Mouse (Mus musculus): ENCODE measurements around the gene Tubd1. TPM values are rescaled to one million over a fixed set of nuclear protein-coding genes. Genes with fewer than 3 reads are reported as not detected.

The Tubd1 gene
- polyA plus RNA-seq, 1 experiment from 2014 or later = 5.8 TPM

DNA sequence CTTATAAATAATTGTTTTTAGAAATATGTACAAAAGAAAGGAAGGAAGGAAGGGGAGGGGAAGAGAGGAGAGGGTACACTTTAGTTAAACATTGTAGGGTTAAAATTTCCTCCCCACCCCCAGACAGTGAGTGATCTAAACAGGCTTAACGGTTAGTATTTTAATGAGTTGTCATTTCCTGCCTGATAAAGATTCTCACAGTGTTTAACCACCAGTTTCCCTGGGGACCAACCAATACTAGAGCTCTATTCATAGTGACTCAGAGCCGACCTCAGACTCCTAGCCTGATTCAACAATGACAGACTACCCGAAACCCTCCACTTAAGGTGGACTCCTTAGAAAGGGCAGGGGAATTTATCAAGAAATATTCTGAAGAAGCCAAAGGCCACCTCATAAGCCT, 48.2 kb downstream of the Tubd1 start:
- Histone ChIP-seq H3K36me3 (replicated peaks; ENCODE audit: control insufficient read depth, insufficient read depth) (0 out of 2 replicates have a peak, but pooled peaks cover 3% of the 10 kb centered on the region), H3K9me3 (ENCODE audit: control insufficient read depth, low read length) (no peaks in the 10 kb centered on the region), H3K9ac (no peak overlapping the region), H3K4me1 (replicated peaks; ENCODE audit: control insufficient read depth, insufficient read depth, low read length) (peaks cover 7% of the 10 kb centered on the region), H3K4me3 (replicated peaks; ENCODE audit: low read length) (no peak overlapping the region), H3K4me2 (replicated peaks) (no peak overlapping the region), H3K27me3 (ENCODE audit: control insufficient read depth, insufficient read depth, low read length) (no peaks in the 10 kb centered on the region), H3K27ac (no peak overlapping the region)
- 23% methylated on average over 3 of the region's 3 CpGs for WGBS
- no peak for ATAC-seq (ENCODE audit: low FRiP score)
- DNase-seq (ENCODE audit: low spot score) = no peak

DNA sequence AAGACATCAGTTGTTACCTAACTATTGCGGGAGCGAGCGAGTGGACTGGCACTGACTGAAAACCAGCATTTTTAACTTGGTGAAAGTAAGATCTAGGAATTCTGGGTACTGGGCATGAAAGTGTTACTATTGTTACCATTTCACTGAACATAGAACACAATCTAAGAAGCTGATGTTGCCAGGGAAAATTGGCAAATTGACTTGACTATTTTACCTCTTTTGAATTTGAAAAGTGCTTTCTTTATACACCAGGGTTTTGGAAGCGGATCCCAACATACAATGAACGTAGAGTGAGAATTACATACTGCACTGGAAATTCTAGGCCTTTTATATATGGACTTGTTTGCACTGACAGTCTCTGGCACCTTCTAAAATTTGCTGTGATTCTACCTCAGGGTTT, 48.7 kb downstream of the Tubd1 start:
- Histone ChIP-seq H3K27ac (no peak overlapping the region; the same call in 1 of the 2 replicates), H3K27me3 (ENCODE audit: control insufficient read depth, insufficient read depth, low read length) (no peaks in the 10 kb centered on the region), H3K4me3 (replicated peaks; ENCODE audit: low read length) (no peak overlapping the region), H3K4me2 (replicated peaks) (no peak overlapping the region), H3K9ac (no peak overlapping the region), H3K4me1 (replicated peaks; ENCODE audit: control insufficient read depth, insufficient read depth, low read length) (peaks cover 7% of the 10 kb centered on the region), H3K9me3 (ENCODE audit: control insufficient read depth, low read length) (no peaks in the 10 kb centered on the region), H3K36me3 (replicated peaks; ENCODE audit: control insufficient read depth, insufficient read depth) (0 out of 2 replicates have a peak, but pooled peaks cover 3% of the 10 kb centered on the region)
- DNase-seq (ENCODE audit: low spot score) = no peak
- 70% methylated on average over 5 of the region's 5 CpGs for WGBS
- no peak for ATAC-seq (ENCODE audit: low FRiP score)

DNA sequence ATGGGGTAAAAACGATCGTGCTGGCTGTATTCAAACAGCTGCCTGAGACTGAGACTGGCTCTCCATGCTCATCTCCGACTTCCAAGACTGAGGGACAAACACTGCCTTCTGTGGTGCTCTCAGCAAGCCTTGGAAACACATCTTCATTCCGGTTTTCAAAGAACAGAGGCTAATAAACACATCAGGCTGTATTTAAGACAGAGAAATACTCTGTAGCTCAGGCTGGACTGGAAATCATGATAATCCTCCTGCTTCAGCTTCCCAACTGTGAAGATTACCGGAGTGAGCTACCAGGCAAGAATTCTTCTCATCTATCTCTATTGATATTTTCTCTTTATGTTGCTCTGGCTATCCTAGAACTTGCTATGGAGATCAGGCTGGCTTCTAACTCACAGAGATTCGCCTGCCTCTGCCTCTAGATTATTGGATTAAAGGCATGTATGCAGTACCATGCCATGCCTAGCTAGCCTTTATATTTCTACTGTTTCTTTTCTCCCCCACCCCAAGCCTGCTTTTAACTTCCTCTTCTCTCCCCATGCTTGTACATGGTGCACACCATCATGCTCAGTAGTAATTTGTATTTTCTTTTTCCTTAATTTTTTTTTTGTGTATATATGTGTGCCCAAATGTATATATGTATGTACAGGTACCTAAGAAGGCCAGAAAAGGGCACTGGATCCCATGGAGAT, 49.5 kb downstream of the Tubd1 start:
- no peak for ATAC-seq (ENCODE audit: low FRiP score)
- 0 out of 2 replicates have a peak, but pooled peaks cover 3% of the 10 kb centered on the region for H3K36me3 ChIP-seq (replicated peaks; ENCODE audit: control insufficient read depth, insufficient read depth)

DNA sequence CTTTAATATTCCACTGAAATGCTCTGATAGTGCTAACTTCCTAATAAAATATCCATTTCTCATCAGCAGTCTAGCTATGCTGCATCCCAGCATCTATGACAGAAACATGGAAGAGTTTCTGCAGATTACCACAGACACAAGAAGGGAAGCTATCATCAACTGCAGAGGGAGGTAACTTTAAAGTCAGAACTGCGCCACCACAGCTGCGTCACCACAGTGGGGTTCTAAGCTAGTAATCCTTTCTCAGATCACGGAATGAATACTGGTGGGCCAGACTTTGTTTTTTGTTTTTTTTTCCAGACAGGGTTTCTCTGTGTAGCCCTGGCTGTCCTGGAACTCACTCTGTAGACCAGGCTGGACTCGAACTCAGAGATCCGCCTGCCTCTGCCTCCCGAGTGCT, 50.6 kb downstream of the Tubd1 start:
- 98% methylated on average over 6 of the region's 6 CpGs for WGBS
- H3K4me1 ChIP-seq (replicated peaks; ENCODE audit: control insufficient read depth, insufficient read depth, low read length) = peaks cover 7% of the 10 kb centered on the region
- no peak for ATAC-seq (ENCODE audit: low FRiP score)

More for the DNA sequence above, 49.5 kb downstream of the Tubd1 start:
- H3K9me3 ChIP-seq (ENCODE audit: control insufficient read depth, low read length) = no peaks in the 10 kb centered on the region
- no peaks in the 10 kb centered on the region for H3K27me3 ChIP-seq (ENCODE audit: control insufficient read depth, insufficient read depth, low read length)
- H3K9ac ChIP-seq = no peak overlapping the region
- no peak overlapping the region for H3K4me3 ChIP-seq (replicated peaks; ENCODE audit: low read length)
- no peak overlapping the region for H3K27ac ChIP-seq
- WGBS = 75% methylated on average over 6 of the region's 6 CpGs
- peaks cover 7% of the 10 kb centered on the region for H3K4me1 ChIP-seq (replicated peaks; ENCODE audit: control insufficient read depth, insufficient read depth, low read length)
- H3K4me2 ChIP-seq (replicated peaks) = no peak overlapping the region
- no peak for DNase-seq (ENCODE audit: low spot score)

GRCm38 (mm10) chr11:86596187-86596960, 51.6 kb downstream of the Tubd1 start:
- Histone ChIP-seq H3K4me1 (replicated peaks; ENCODE audit: control insufficient read depth, insufficient read depth, low read length) (peaks cover 7% of the 10 kb centered on the region), H3K27ac (no peak overlapping the region), H3K4me2 (replicated peaks) (no peak overlapping the region), H3K27me3 (ENCODE audit: control insufficient read depth, insufficient read depth, low read length) (no peaks in the 10 kb centered on the region), H3K36me3 (replicated peaks; ENCODE audit: control insufficient read depth, insufficient read depth) (no peaks in the 10 kb centered on the region), H3K4me3 (replicated peaks; ENCODE audit: low read length) (no peak overlapping the region), H3K9ac (no peak overlapping the region), H3K9me3 (ENCODE audit: control insufficient read depth, low read length) (no peaks in the 10 kb centered on the region)
- ATAC-seq (ENCODE audit: low FRiP score) (no peak), DNase-seq (ENCODE audit: low spot score) (no peak)
- WGBS = 88% methylated on average over 7 of the region's 7 CpGs

More for the DNA sequence above, 50.6 kb downstream of the Tubd1 start:
- Histone ChIP-seq H3K9ac (no peak overlapping the region), H3K27ac (no peak overlapping the region), H3K9me3 (ENCODE audit: control insufficient read depth, low read length) (no peaks in the 10 kb centered on the region), H3K4me3 (replicated peaks; ENCODE audit: low read length) (no peak overlapping the region), H3K36me3 (replicated peaks; ENCODE audit: control insufficient read depth, insufficient read depth) (0 out of 2 replicates have a peak, but pooled peaks cover 3% of the 10 kb centered on the region), H3K4me2 (replicated peaks) (no peak overlapping the region), H3K27me3 (ENCODE audit: control insufficient read depth, insufficient read depth, low read length) (no peaks in the 10 kb centered on the region)
- no peak for DNase-seq (ENCODE audit: low spot score)

- H3K27me3 ChIP-seq (ENCODE audit: control insufficient read depth, insufficient read depth, low read length) = no peaks in the 10 kb centered on the region
- DNase-seq (ENCODE audit: low spot score) (no peak), ATAC-seq (ENCODE audit: low FRiP score) (no peak)
- peaks cover 7% of the 10 kb centered on the region for H3K4me1 ChIP-seq (replicated peaks; ENCODE audit: control insufficient read depth, insufficient read depth, low read length)
- no peak overlapping the region for H3K4me2 ChIP-seq (replicated peaks)
- no peaks in the 10 kb centered on the region for H3K9me3 ChIP-seq (ENCODE audit: control insufficient read depth, low read length)
- no peak overlapping the region for H3K9ac ChIP-seq
- no peaks in the 10 kb centered on the region for H3K36me3 ChIP-seq (replicated peaks; ENCODE audit: control insufficient read depth, insufficient read depth)
- no peak overlapping the region for H3K4me3 ChIP-seq (replicated peaks; ENCODE audit: low read length)
- no peak overlapping the region for H3K27ac ChIP-seq
- WGBS = 91% methylated on average over 3 of the region's 3 CpGs
These were observed 52.2 kb downstream of the Tubd1 start for GRCm38 (mm10) chr11:86596976-86597375.

GRCm38 (mm10) chr11:86598154-86598553, 53.4 kb downstream of the Tubd1 start:
- H3K9ac ChIP-seq = no peak overlapping the region
- no peak for DNase-seq (ENCODE audit: low spot score)
- H3K9me3 ChIP-seq (ENCODE audit: control insufficient read depth, low read length) = no peaks in the 10 kb centered on the region
- H3K36me3 ChIP-seq (replicated peaks; ENCODE audit: control insufficient read depth, insufficient read depth) = no peaks in the 10 kb centered on the region
- no peak for ATAC-seq (ENCODE audit: low FRiP score)
- H3K4me3 ChIP-seq (replicated peaks; ENCODE audit: low read length) = no peak overlapping the region
- peaks cover 2% of the 10 kb centered on the region for H3K4me1 ChIP-seq (replicated peaks; ENCODE audit: control insufficient read depth, insufficient read depth, low read length)
- H3K4me2 ChIP-seq (replicated peaks) = no peak overlapping the region
- no peaks in the 10 kb centered on the region for H3K27me3 ChIP-seq (ENCODE audit: control insufficient read depth, insufficient read depth, low read length)
- WGBS = 91% methylated on average over 5 of the region's 5 CpGs
- no peak overlapping the region for H3K27ac ChIP-seq

- H3K9ac ChIP-seq = no peak overlapping the region
- 97% methylated on average over 1 of the region's 1 CpGs for WGBS
These were observed 53.8 kb downstream of the Tubd1 start for GRCm38 (mm10) chr11:86598572-86598971.

GRCm38 (mm10) chr11:86599378-86600208, 54.8 kb downstream of the Tubd1 start:
- WGBS = 78% methylated on average over 4 of the region's 4 CpGs
- DNase-seq (ENCODE audit: low spot score) (no peak), ATAC-seq (ENCODE audit: low FRiP score) (no peak)
- H3K27me3 ChIP-seq (ENCODE audit: control insufficient read depth, insufficient read depth, low read length) = no peaks in the 10 kb centered on the region
- H3K36me3 ChIP-seq (replicated peaks; ENCODE audit: control insufficient read depth, insufficient read depth) = no peaks in the 10 kb centered on the region
- no peak overlapping the region for H3K27ac ChIP-seq
- no peaks in the 10 kb centered on the region for H3K9me3 ChIP-seq (ENCODE audit: control insufficient read depth, low read length)
- no peaks in the 10 kb centered on the region for H3K4me1 ChIP-seq (replicated peaks; ENCODE audit: control insufficient read depth, insufficient read depth, low read length)
- H3K9ac ChIP-seq = no peak overlapping the region
- H3K4me3 ChIP-seq (replicated peaks; ENCODE audit: low read length) = no peak overlapping the region
- no peak overlapping the region for H3K4me2 ChIP-seq (replicated peaks)

More at GRCm38 (mm10) chr11:86598572-86598971, 53.8 kb downstream of the Tubd1 start:
- no peak overlapping the region for H3K27ac ChIP-seq
- DNase-seq (ENCODE audit: low spot score) (no peak), ATAC-seq (ENCODE audit: low FRiP score) (no peak)
- H3K27me3 ChIP-seq (ENCODE audit: control insufficient read depth, insufficient read depth, low read length) = no peaks in the 10 kb centered on the region
- H3K4me1 ChIP-seq (replicated peaks; ENCODE audit: control insufficient read depth, insufficient read depth, low read length) = no peaks in the 10 kb centered on the region; the same call in 1 of the 2 replicates
- no peaks in the 10 kb centered on the region for H3K9me3 ChIP-seq (ENCODE audit: control insufficient read depth, low read length)
- no peak overlapping the region for H3K4me2 ChIP-seq (replicated peaks)
- no peaks in the 10 kb centered on the region for H3K36me3 ChIP-seq (replicated peaks; ENCODE audit: control insufficient read depth, insufficient read depth)
- H3K4me3 ChIP-seq (replicated peaks; ENCODE audit: low read length) = no peak overlapping the region
